Mouse (Mus musculus): ENCODE measurements at regions not wholly inside any gene's neighbourhood (a gene's known extent, or its start where the extent isn't known, plus 50 kb on each side); places are given as distances from the start of the nearest gene placed in this dataset.
A peak's percentile ranks its signal among the peaks of the same experiment; 100 is the strongest.

- no peak for DNase-seq
These were observed 345.1 kb downstream of the Wdr11 start for GRCm38 (mm10) chr7:129936731-129937130.

DNA sequence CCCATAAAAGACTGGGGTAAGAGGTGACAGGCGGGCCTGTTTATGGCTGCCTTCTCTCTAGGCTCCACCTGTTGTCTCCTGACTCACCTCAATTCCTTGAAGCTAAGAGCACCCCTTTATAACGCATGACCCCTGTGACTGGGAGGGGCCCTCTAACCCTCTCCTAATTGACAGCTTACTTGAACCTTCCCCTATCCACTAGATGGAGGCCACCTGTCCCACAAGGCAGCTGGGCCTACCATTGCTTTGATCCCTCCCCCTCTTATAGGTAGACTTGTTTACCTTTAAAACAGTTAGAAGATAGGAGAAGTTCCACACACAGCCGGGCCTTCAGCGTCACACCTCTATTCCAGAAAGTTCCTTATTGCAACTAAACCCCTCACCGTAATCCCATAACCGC lies 346.1 kb downstream of the Wdr11 start:
- DNase-seq: no peak

DNA sequence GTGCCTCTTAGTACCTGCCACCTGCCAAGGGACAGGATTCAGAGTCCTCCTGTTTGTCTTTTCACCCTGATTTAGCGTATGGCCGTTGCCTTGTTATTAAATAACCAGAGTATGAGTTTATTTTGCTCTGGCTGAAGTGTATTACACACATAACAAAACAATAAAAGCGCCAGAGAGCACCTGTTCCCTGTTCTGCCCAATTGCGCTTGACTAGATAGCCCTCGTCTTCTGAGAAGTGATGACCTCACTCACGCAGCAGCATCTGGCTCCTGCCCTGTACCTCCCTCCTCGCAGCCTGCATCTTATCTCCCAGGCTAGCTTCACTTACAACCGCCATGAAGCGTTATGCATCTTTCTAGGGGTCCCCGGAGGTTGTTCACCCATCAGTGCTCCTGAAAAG lies 346.5 kb downstream of the Wdr11 start:
- no peak for DNase-seq

DNA sequence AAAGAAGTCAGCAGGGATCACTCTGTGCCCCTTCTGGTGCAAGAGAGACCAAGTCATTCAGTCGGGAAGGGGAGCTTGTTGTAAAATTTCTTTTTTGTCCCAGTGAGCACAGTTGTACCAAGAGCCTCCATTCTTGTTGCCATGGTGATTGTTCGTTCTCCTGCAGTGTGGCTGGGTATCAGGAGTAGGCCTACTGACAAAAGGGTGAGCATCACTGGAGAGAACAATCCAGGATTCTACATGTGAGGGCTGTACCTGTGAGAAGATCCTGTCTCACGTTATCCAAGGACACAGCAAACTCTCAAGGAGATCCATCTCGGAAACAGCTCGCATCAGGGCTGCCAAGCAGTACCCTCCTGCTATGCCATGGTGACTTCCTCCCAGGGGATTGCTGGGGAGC lies 347.6 kb downstream of the Wdr11 start:
- DNase-seq: no peak

DNA sequence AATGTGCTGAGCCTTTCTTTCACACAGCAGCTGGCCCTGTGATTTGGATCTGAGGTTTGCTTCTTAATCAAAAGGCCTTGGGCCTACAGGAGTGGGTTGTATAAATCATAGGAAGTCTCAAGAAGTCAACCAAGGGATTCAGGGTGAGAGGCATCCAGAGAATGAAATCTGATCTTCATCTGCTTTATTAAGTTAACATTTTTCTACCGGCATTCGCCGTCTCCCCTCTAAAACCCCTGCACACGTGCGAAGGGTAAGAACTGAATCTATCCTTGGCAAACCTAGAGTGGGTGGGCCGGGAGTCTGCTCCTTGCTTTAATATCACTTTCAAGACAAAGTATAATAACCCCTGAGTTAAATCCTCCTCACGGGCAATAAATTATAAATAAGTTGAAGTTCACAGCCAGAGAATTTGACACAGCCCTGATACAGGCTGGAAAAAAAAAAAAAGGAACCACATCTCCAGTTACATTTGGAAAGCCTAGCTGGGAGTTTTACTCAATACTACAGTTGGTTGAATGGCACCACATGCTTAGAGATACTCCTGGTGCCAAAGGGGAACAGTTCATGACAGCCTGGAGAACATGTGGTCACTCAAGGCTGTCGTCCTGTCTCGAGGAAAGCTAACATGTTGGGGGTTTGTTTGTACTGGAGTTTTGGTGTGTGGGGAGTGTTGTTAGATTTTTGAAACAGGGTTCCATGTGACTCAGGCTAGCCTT lies 349.8 kb downstream of the Wdr11 start:
- DNase-seq: no peak

- no peak for DNase-seq
These were observed 357.0 kb downstream of the Wdr11 start for GRCm38 (mm10) chr7:129948613-129949110.

DNA sequence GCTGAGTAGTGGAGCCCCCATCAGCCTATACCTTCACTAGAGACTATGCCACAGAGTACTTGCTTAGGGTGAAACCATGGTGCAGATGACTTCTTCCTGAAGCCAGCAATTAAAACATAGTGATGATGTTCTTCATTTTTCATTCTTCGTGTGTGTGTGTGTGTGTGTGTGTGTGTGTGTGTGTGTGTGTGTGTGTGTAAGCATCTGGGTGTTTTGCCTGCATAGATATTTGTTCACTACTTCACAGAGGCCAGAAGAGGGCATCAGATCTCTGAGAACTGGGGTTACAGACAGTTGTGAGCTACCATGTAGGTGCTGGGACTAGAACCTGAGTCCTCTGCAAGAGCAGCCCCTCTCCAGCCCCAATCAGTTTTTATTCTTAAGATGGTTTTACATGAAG lies 358.8 kb downstream of the Wdr11 start:
- DNase-seq: no peak

GRCm38 (mm10) chr7:129958379-129958778 lies 366.7 kb downstream of the Wdr11 start:
- no peak for DNase-seq

- no peak for DNase-seq
These were observed 370.9 kb downstream of the Wdr11 start for GRCm38 (mm10) chr7:129962575-129962974.

DNA sequence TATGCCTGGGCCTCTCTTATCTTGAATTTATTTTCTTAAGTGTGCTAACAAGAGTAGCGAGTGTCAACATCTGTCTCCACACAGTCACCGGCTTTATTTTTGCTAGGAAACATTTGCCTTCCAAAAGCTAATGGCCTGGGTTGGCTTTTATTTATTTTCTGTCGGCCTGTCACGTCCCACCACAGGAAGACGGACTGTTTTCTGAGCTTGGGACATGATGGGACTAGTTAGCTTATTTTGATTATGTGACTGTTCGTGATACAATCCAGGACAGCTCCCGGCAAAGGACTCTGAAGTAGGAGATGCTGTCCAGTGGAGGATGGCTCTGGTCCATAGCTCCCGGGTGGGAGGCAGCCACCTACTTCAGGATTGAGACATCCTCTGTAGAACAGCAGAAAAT lies 372.5 kb downstream of the Wdr11 start:
- DNase-seq: peak; percentile 42

- peak; percentile 13 for DNase-seq
These were observed 373.8 kb downstream of the Wdr11 start for GRCm38 (mm10) chr7:129965281-129966051.

GRCm38 (mm10) chr7:129966771-129967170 lies 375.1 kb downstream of the Wdr11 start:
- no peak for DNase-seq

GRCm38 (mm10) chr7:129970201-129970600 lies 378.5 kb downstream of the Wdr11 start:
- DNase-seq: no peak

GRCm38 (mm10) chr7:129974206-129974605 lies 382.5 kb downstream of the Wdr11 start:
- no peak for DNase-seq

DNA sequence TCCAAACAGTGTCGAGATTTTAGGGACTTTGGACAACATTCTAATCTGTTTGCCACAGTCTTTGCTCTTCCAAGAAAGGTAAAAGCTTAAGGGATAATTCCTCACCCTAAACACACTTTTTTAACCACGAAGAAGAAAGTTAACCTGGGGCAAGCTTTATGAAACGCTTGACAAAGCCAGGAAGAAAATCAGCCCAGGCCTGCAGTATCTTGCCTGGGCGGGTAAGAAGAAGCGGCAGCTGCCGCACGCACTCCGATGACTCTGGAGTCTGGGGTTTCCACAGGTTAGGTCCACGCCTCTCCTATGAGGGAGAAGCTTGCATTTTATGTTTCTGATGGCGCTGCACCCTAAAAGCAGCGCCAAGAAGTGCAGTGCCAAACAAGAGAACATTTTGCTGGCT lies 383.2 kb downstream of the Wdr11 start:
- DNase-seq: no peak

- no peak for DNase-seq
These were observed 384.3 kb downstream of the Wdr11 start for GRCm38 (mm10) chr7:129975781-129976514.

GRCm38 (mm10) chr7:129978576-129978975 lies 386.9 kb downstream of the Wdr11 start:
- DNase-seq: no peak

DNA sequence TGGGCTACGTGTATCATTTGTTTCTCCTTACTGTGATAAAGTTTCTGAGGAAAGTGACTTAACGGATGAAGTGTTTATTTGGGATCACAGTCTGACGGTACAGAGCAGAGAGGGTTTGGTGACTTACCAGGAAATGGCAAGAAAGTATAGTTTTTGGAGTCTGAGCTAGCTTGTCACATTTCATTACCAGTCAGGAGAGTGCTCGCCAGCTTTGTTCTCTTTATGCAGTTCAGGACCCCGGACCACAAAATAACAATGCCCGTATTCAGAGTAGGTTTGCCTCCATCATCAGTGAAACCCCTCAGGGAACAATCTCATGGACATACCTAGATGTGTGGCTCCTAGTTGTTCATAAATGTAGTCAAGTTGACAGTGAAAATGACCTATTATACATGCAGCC lies 387.7 kb downstream of the Wdr11 start:
- no peak for DNase-seq

DNA sequence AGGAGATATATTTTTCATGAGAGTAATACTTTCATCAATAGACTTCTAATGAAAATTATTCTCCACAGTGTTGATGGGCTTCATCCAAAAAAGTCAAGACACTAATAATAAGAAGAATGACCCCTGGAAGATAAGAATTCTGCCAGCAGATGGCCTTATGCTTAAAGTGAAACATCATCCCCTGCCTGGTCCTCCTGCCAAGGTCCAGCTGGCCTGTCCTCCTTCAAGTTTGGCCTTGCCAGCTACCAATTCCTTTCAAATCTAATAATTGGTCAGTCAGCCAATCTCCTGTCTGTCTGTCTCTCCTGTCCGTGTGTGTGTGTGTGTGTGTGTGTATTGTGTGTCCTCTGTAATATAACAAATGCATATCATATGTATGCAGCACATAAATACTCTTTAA lies 388.8 kb downstream of the Wdr11 start:
- peak; percentile 36 for DNase-seq

DNA sequence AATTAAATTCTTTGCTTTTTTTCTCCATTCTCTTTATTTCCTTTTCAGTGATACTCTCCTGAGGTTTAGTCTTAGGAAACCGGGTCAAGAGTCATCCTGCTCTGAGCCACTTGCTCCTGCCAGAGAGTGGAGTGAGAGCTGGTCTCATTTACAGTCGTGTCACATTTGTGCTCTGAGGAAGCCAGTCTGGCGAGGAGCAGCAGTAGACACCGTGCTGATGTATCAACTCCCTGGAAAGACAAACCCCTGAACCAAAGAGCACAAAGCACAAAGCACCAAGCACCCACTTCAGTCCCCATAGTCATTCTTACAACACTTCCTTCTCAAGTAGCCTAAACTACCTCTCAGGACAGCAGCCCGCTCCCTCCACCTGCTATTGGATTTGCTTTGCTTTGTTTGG lies 390.7 kb downstream of the Wdr11 start:
- DNase-seq: no peak

DNA sequence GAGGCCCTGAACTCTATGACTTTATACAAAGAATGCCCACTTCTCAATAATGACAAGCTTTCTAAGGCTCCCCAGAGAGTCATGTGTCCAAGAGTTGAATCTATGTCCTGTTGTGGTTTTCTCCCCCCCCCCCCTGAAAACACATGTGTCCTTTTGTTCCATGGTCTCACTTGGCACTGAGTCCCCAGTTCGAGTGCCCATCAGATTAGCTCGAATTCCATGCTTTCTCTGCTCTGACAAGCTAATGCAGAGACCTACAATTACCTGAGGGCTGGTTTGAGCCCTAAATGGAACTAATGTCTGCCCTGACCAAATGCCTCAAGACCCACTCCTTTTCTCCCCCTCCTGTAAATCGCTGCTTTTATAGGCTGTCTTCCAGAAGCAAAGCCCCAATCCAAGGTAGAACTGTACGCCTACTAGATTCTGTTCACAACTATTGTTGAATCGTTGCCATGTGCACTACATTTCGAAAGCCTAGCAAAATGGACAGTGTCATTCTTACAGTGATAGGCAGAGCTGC lies 392.0 kb downstream of the Wdr11 start:
- peak; percentile 25 for DNase-seq

- DNase-seq: peak; percentile 44
These were observed 392.7 kb downstream of the Wdr11 start for GRCm38 (mm10) chr7:129984367-129984766.

DNA sequence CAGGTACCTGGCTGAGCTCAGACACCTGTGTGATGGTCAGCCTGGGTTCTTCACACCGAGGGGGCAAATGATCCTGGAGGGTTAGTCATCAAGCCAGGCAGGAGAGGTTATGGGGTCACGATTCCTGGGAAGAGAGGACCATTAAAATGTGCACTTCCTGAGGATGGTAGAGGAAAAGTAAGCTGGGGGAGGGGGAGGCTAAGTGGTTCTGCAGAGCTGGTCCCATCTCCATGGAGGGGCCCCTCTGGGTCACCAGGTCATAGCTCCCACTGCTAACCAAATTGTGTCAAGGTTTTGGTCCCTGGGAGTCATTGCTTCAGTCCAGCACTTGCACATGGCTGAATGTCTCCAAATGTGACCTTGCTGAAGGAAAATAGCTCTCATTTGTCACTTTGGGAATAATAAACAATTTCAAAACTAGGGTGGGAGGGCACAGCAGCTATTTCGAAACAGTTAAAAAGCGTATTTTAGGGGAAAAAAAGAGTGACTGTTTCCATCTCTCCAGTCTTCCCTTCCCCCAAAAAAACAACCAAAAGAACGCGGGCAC lies 395.5 kb downstream of the Wdr11 start:
- DNase-seq: no peak
